Mouse (Mus musculus): ENCODE measurements around the gene Haus8.

DNA sequence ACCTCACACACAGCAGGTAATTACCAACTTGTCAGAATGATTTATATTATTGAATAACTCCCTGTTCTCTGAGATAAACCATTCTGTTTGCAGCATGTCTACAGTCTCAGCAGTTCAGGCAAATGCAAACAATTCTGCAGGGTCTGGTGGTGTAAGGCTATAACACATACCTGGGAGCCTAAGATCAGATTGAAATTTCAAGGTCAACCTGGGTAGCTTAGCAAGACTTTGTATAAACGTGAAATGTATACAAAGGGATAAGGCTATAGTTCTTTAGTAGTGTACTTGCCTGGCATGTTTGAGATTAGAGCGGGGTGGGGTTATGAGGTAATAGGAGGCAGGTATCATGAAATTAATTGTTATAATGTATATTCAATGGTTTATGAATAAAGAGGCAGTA, 30.0 kb downstream of the Haus8 start:
- no peak for TF ChIP-seq POLR2A (IDR thresholded peaks at IDR 0.05; ENCODE audit: low read depth, low read length)
- no peak for TF ChIP-seq CTCF (IDR thresholded peaks at IDR 0.05; ENCODE audit: extremely low read depth, insufficient read depth, insufficient read length, insufficient replicate concordance)
